Mouse (Mus musculus) right cerebral cortex, postnatal 10 days (tissue): ENCODE measurements at regions not wholly inside any gene's neighbourhood (a gene's known extent, or its start where the extent isn't known, plus 50 kb on each side); places are given as distances from the start of the nearest gene placed in this dataset.
"Not testable (repeated sequence)": the region's sequence is repeated elsewhere in the genome, so short reads cannot be mapped to it uniquely, and the experiment has no call there.

ENCODE experiments used
- DNase-seq, 2 experiments: peaks; one replicate each; pipeline ENCODE4 v3.0.0; 2021; ENCODE audit warnings: low spot score in 2 of 2

- no peak for DNase-seq
These were observed 54.4 kb upstream of the Lrpprc start for GRCm38 (mm10) chr17:84844950-84845349.

- no peak for DNase-seq
These were observed 55.6 kb upstream of the Lrpprc start for GRCm38 (mm10) chr17:84846141-84846540.

DNA sequence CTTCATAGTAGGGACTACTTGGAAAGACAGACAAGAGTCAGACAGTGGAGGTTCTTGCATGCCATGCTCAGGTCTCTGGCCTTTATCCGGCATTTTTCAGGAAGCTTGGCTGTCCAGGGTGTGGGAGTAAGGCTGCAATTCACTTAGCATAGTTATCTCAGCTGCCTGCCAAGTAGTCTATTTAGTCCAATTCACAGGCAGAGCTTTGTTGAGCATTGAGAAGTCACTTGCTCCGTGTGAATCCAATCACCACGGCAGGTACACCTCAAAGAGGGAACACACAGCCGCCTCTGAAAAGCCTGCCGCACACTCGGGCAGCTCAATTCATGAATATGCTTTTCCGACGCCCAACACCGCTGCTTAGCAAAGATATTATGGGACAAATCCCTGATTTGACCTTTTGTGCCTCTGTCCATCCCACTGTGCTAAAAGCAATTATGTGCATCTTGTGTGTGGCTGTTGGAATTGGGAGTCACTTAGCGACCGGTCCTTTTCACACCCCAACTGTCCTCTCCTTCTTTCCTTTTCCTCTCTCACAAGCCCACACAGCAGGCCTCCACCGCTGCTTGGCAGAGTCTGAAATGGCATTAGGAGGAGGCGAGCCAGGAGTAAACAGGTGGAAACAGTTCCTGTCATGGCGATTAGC lies 57.9 kb upstream of the Lrpprc start:
- no peak for DNase-seq

DNA sequence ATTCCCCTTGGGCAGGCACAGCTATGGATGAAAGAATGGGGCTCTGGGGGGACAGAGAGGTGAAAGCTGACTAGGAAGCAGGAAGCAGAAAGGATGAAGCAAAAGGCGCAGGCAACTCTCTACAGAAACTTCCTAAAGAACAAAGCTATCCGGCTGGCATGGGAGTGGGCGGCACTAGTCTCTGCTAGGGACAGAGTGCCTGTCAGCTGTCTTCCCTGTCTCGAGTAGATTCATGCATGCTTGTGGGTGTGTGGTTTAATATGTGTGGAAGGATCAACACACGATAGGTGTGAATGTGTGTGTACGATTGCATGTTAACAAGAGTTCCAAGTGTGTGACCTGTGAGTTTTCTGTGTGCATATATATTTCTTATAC lies 58.4 kb upstream of the Lrpprc start:
- DNase-seq, result no peak

GRCm38 (mm10) chr17:84850464-84850863 lies 59.9 kb upstream of the Lrpprc start:
- no peak for DNase-seq

DNA sequence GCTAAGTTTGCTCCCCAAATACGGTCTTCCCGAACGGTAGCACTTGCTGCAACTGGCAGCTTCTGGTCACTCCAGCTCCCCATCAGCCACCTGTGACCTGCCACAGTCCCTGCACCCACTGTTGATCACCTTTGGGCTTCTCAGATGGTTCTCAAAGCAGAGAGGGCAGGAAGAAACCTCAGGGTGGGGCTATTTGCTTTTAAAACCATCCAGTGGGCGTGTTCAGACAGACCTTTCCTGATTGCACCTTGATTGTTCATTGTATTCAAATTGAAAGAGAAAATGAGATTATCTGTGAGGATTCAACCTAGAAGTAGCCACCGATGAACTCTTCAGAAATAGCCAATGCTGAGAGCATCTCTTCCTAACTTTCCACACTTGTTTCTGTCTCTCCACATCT lies 60.3 kb upstream of the Lrpprc start:
- no peak for DNase-seq

- DNase-seq, result no peak
These were observed 66.4 kb upstream of the Lrpprc start for GRCm38 (mm10) chr17:84856971-84857370.

DNA sequence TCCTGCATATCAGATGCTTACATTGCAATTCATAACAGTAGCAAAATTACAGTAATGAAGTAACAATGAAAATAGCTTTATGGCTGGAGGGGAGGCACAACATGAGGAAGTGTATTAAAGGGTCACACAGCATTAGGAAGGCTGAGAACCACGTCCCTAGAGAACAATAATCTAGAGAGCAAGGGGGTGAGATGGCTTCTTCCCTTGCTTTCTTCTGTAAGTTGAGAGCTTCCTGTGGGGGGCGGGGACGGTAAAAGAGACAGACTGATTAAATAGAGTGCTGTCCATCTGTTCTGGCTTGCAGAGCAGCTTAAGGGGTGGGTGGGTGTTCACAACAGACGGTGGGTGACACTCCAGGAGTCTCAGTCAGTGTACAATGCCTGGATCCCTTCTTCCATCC lies 68.2 kb upstream of the Lrpprc start:
- no peak for DNase-seq

GRCm38 (mm10) chr17:84859916-84860315 lies 69.3 kb upstream of the Lrpprc start:
- no peak for DNase-seq

GRCm38 (mm10) chr17:84860835-84861234 lies 70.2 kb upstream of the Lrpprc start:
- no peak for DNase-seq

DNA sequence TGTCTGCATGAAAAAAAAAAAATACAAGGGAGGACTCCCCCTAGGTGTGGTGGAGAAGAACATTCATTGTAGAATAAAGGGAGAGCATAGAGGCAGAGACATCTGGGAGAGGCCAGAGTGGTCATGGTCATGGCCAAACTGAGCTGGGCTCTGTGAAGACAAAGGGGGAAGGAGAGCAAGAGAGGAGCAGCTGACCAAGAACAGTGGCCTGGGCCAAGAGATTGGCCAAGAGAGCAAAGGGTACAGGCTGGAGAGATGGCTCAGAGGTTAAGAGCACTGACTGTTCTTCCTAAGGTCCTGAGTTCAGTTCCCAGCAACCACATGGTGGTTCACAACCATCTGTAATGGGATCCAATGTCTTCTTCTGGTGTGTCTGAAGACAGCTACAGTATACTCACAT lies 73.6 kb upstream of the Lrpprc start:
- not testable (repeated sequence) for DNase-seq

GRCm38 (mm10) chr17:84865158-84865557 lies 74.6 kb upstream of the Lrpprc start:
- no peak for DNase-seq

DNA sequence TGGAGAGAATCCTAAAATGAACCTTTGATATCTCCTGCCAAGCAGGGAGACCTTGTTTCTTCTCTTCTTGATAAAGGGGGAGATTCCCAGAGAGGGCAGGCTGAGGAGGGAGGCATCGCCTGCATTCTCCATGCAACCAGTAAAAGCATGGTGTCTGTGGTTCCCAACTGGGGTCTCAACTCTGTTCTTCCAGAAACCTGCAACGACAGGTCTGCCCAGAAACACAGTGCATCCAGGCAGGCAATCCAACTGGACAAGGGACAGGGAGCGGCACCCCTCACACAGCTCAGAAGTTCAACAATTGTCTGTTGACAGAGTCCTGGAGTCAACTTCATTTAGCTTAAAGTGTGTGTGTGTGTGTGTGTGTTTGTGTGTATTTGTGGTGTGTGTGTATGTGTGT lies 75.0 kb upstream of the Lrpprc start:
- no peak for DNase-seq

DNA sequence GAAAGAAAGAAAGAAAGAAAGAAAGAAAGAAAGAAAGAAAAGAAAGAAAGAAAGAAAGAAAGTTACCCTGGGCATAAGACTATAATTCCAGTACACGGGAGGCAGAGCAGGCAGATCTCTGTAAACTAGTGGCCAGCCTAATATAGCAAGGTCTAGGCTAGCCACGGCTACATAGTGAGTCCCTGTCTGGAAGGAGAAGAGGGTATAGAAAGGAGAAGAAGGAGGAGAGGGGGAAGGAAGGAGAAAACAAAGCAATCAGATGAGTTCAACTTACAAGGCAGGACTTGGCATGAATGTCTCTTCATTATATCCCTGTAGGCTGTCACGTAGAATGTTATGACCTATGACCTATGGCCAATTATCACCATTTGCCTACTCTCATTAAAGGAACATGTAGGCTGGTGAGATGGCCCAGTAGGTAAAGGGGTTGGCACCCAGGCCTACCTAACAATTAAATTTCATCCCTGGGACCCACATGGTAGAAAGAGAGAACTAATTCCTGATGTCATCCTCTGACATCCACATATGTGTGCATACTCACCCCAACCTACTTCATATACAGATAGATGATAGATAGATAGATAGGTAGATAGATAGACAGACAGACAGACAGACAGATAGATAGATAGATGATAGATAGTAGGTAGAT lies 78.6 kb upstream of the Lrpprc start:
- no peak for DNase-seq

DNA sequence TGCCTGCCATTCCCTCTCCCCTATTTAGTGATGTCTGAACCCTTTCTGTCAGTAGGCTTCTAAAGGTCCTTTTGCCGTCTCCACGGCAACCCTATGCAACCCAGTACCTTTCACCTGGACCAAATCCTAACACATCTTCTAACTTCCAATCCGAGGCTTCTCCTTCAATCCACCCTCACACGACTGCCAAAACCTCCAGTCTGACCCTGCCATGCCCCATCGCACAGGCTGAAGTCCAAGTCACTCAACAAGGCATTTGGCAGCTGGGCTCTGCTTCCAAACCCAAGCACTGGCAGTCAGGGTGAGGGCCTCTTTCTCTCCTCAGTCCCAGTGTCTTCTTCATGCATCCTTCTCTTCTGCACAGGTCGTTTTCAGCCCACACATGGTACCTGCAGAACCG lies 83.0 kb upstream of the Lrpprc start:
- DNase-seq, result peak in 1 of 2 experiments; percentile 34

DNA sequence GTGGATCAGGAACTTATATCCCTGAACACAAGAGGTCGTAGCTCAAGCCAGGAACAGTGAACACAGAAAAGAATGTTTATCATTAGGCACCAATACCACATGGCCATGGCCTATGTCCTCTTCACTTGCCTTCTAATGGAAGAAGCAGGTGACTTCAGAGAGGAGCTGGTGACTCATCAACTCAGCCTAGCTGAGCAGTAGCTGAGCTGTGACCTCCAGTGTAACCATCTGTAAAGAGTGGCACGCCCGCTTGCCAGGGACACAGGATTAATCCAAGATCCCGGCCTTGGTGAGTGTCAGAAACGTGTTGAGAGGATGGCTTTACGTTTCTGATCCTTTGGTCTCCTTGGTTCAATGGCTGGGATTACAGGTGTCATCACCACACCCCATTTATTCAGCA lies 82.0 kb upstream of the Ppm1b start:
- no peak for DNase-seq

- no peak for DNase-seq
These were observed 81.5 kb upstream of the Ppm1b start for GRCm38 (mm10) chr17:84875031-84875430.

- no peak for DNase-seq
These were observed 80.5 kb upstream of the Ppm1b start for GRCm38 (mm10) chr17:84876037-84876436.

GRCm38 (mm10) chr17:84877176-84877863 lies 79.2 kb upstream of the Ppm1b start:
- DNase-seq, result peak; percentile 33 to 37

DNA sequence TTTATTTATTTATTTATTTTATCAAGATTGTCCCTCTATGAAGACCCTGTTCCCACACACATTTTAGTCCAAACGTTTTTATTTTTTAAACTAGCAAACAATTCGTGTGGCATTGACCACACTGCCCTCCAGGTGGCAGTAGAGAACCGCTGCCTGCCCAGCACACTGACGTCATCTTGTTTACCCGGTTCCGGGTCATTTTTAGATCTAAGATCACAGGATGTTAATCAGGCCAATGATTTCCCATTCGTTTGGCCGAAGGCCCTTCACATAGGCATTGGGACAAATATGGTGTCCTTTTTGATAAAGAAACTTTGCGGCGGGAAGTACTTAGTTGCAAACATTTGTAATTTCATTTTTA lies 78.7 kb upstream of the Ppm1b start:
- peak; percentile 72 to 78 for DNase-seq

DNA sequence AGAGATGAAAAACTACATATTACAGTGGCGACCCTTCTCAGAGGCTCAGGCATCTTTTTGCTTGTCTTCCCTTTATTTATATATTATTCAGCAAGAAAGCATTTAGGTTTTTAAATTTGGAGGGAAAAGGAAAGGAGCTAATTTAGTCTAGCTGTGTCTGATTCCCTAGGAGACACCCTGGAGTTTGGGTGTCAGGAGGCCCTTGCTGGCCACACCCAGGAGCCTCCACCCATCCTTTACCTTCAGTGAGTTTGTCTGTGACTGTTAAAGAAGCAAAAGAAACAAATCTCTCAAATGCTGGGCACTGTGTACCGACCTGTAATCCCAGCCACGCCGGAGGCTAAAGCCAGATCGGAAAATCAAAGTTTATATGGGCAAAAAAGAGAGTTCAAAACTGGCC lies 78.2 kb upstream of the Ppm1b start:
- no peak for DNase-seq

GRCm38 (mm10) chr17:84879146-84879545 lies 77.4 kb upstream of the Ppm1b start:
- no peak for DNase-seq

DNA sequence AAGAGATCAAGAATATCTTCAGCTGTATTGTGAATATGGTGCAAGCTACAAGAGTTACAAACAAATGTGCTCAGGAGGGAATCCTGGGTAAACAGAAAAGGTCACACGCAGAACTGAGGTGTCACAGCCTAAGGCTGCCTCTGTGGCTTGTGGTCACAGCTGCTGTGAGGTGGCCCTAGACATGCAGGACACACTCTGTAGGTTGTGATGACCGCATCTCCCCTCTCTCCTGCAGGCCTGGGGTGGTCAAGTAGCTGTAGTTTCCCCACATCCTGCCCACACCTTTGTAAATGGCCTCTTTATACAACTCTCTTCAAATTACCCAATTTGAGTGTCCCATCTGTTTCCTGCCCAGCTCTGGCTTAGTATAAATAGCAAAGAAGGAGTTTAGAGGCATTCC lies 75.6 kb upstream of the Ppm1b start:
- no peak for DNase-seq
